Mouse (Mus musculus) myocyte (in vitro differentiated cells): ENCODE results near the gene H2-M10.5.
"Not testable (repeated sequence)": the region's sequence is repeated elsewhere in the genome, so short reads cannot be mapped to it uniquely, and the experiment has no call there.

Source experiments
- CEBPB ChIP-seq: IDR thresholded peaks from 2 replicates; pipeline ENCODE4 v1.6.1; 2011; ENCODE audit warnings: mild to moderate bottlenecking, moderate library complexity; ENCODE audit not compliant: poor library complexity, insufficient read depth, severe bottlenecking
- TCF3 ChIP-seq: IDR thresholded peaks from one replicate; pipeline ENCODE4 v1.6.1; 2011; ENCODE audit warnings: low read depth, control low read depth; ENCODE audit not compliant: insufficient read length

GRCm38 (mm10) chr17:36786483-36786886 lies 13.8 kb downstream of the H2-M10.5 start:
- not testable (repeated sequence) for TF ChIP-seq CEBPB, TCF3
